Mouse (Mus musculus) cerebellum, adult 11-12 months (tissue): ENCODE measurements at regions not wholly inside any gene's neighbourhood (a gene's known extent, or its start where the extent isn't known, plus 50 kb on each side); places are given as distances from the start of the nearest gene placed in this dataset.

Experiments used
- DNase-seq: peaks from one replicate; pipeline ENCODE4 v3.0.0; 2022

- DNase-seq: no peak
Measured at GRCm38 (mm10) chr7:40052255-40052654, 534.7 kb downstream of the Zfp619 start.

GRCm38 (mm10) chr7:40058836-40059235 is 541.3 kb downstream of the Zfp619 start:
- DNase-seq: no peak

GRCm38 (mm10) chr7:40064631-40065030 is 547.1 kb downstream of the Zfp619 start:
- no peak for DNase-seq

GRCm38 (mm10) chr7:40065526-40065925 is 548.0 kb downstream of the Zfp619 start:
- no peak for DNase-seq

GRCm38 (mm10) chr7:40067378-40067777 is 549.8 kb downstream of the Zfp619 start:
- DNase-seq: no peak

DNA sequence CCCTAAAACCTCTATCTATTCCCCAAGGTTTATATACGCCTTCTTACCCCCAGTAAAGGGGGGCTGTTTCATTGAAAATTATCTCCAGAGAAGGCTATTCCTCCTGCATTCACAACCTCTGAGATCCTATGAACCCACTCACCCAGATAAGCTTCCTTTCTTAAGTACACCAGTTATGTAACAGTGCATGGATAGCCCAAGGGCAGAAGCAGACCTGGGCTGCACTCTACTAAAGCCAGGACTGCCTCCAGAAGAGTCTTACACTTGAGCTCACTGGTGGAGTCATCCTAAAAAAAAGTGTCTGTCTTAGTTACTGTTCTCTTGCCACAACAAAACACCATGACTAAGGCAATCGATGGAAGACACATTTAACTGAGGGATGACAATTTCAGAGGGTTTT is 553.7 kb downstream of the Zfp619 start:
- no peak for DNase-seq

- DNase-seq: no peak
Measured at GRCm38 (mm10) chr7:40072478-40072877, 554.9 kb downstream of the Zfp619 start.

- no peak for DNase-seq
Measured at GRCm38 (mm10) chr7:40086236-40086635, 568.7 kb downstream of the Zfp619 start.

- DNase-seq: no peak
Measured at GRCm38 (mm10) chr7:40097094-40097493, 579.5 kb downstream of the Zfp619 start.

DNA sequence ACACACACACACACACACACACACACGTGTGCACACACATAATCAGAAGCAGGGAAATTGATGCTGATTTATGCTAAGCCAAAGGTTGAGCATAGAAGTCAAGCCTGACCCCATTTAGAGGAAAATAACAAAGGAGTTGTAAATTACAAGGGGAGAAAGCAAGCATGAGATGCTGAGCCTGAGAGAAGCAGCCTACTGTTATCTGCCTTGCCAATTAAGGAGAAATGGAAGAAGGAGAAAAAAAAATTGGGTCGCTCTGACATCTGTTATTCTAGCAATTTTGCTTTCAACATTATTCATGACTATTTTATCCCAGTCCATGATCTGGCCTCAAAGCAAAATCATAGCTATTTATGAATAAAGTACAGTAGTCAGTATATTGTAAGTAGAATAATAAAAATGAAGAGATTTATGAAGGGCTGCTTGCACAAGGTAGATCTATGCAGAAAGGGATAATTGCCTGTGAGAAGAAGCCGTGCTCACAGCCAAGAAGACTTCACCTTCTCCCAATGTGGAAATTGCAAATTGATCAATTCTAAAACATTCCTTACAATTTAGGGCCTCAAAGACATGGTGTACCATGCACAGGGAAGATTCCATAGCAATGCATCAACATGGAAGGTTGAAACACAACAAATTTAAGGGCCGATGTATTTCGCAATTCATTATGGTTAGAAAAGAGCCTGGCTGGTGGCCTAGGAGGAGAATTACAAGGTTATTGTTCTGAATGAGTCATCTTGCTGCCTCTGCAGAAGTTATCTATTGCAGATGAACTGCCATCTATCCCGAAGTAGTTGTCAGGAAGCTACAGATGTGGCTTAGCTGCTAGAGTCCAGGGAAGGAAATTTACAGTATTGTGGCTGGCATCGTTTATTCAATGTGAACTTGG is 585.7 kb downstream of the Zfp619 start:
- DNase-seq: no peak

DNA sequence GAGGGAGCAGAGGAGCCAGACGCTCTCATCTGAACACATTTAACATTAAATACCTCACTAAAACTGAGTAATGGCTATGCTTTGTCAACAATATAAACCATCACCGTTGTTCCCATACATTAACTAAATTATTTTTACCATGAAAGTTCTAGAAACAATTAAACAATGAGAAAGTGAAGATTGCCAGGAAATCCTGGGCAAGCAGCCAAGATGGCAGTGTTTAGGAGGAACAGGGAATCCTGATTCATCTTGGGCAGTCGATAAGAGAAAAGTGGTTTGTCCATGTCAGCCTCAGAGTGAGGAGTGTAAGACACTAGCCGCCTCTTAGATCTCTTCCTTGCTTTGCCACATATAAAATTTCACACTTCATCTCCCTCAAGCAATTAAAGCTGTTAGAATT is 625.3 kb downstream of the Zfp619 start:
- DNase-seq: no peak

DNA sequence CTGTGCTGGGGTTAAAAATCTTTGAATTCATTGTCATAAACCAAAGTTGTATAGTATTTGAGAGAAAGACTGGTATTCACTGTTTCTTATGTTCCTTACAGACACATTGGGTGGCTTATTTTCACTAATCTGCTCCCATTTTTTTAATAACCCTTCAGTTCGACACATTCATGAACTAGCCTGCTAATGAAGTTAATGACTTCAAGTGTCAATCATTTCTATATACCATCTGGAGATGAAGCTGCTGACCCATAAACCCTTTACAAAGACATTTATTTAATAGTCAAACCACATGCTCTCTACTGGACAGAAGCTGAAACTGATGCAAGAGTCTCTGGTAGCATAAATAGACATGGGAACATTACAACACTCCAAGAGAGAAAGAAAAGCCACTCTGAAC is 626.9 kb downstream of the Zfp619 start:
- DNase-seq: no peak

- no peak for DNase-seq
Measured at GRCm38 (mm10) chr7:40177570-40177969, 660.0 kb downstream of the Zfp619 start.

DNA sequence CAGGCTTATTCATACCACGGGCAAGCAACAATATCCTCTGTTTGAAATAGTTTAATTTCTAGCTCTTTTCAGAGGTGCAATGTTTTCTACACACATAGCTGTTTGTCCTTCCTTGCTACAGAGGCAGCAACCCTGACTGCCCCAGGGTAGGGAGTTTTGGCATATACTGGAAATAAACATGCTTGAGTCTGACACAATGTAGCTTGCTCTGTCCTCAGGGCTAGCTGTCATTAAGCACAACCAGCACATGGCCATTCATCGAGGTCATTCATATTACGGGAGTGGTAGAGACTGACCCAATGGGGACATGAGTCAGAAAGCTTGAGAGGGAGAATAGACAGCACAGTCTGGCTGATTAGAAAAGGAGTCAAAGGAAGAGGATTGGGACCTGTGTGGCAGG is 677.8 kb downstream of the Zfp619 start:
- DNase-seq: no peak

DNA sequence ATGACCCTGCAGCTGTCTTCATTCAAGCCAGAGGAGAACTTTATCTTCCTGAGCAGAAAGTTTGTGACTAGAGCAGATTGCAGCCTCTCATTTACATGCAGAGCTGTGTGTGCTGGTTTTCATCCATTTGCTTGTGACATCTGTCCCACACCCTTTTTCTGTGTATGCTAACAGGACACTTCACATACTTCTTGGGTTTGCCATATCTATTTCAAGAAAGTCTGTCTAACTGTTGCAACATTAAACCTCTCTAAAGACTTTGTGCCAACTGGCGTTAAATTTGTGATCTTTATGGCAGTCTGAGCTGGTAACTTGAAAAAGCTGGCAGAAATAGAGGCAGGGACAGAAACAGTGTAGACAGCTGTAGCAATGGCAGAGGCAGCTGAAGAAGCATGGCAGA is 685.0 kb downstream of the Zfp619 start:
- no peak for DNase-seq

- DNase-seq: no peak
Measured at GRCm38 (mm10) chr7:40211956-40212355, 686.2 kb upstream of the Vstm2b start.

DNA sequence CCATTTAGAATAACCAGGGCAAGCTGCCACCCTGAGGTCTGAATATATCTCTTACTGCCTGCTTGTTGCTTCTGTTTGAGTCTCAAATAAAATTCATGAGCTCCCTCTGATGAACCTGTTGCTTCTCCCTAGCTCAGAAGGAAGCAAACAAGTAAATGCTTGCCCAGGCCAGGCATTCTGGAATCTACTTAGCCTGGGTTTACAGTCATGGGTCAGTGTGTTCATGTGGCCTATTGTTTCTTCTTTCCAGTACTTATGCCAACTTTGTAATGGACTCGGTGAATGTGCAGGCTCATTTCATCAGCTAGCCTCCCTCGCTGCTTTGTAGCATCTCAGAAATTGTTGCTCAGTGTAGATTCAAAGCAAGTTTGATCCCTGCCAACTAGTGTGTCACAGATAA is 685.6 kb upstream of the Vstm2b start:
- no peak for DNase-seq

- no peak for DNase-seq
Measured at GRCm38 (mm10) chr7:40213646-40214045, 684.5 kb upstream of the Vstm2b start.

- no peak for DNase-seq
Measured at GRCm38 (mm10) chr7:40214395-40214794, 683.7 kb upstream of the Vstm2b start.

GRCm38 (mm10) chr7:40215271-40215670 is 682.9 kb upstream of the Vstm2b start:
- no peak for DNase-seq

- DNase-seq: no peak
Measured at GRCm38 (mm10) chr7:40220549-40220948, 677.6 kb upstream of the Vstm2b start.

- no peak for DNase-seq
Measured at GRCm38 (mm10) chr7:40245188-40245587, 652.9 kb upstream of the Vstm2b start.

DNA sequence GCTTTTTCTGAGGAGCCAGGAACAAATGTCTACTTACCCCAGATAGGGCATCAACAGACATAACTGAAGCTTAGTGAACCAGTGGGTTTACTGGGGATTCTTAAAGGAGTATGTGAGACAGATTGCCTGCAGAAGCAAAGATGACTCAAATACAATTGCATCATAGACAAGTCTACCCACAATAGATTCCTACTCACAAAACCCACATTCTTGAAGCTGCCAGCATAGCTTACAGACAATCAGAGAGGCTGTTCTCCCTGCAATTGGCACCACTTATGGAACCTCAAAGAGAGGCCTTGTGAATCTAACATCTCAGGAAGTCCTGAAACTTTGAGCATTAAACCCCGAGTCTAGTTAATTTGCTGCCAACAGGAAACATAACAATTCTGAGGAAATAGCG is 649.6 kb upstream of the Vstm2b start:
- no peak for DNase-seq

- no peak for DNase-seq
Measured at GRCm38 (mm10) chr7:40253486-40253885, 644.6 kb upstream of the Vstm2b start.
